Mouse (Mus musculus) liver, embryonic 13.5 days (tissue): ENCODE data around the gene Dleu7. TPM values are rescaled to one million over a fixed set of nuclear protein-coding genes. Genes with fewer than 3 reads are reported as not detected.
A peak's percentile ranks its signal among the peaks of the same experiment; 100 is the strongest.

Experiments used
- ATAC-seq: fragments of 200-750 bp; cut with Nextera tagmentation; 2 replicates; pipeline ENCODE4 v1.8.0; 2017; ENCODE audit warnings: low read depth, mild to moderate bottlenecking, moderate number of reproducible peaks, moderate library complexity
- DNase-seq: peaks from one replicate; pipeline ENCODE4 v3.0.0; 2022
- H3K27ac ChIP-seq: fragments of 300-500 bp; sonication (generic); 2 replicates; pipeline ENCODE4 v1.5.1; 2015; ENCODE audit warnings: moderate library complexity, mild to moderate bottlenecking, inconsistent platforms
- H3K27me3 ChIP-seq: fragments of 300-500 bp; sonication (generic); 2 replicates; pipeline ENCODE4 v1.6.1; 2015; ENCODE audit warnings: mild to moderate bottlenecking, inconsistent platforms
- H3K36me3 ChIP-seq: fragments of 300-500 bp; sonication (generic); 2 replicates; pipeline ENCODE4 v1.6.1; 2015; ENCODE audit warnings: mild to moderate bottlenecking, inconsistent platforms
- H3K4me1 ChIP-seq: fragments of 300-500 bp; sonication (generic); replicated peaks from 2 replicates; pipeline ENCODE4 v1.6.1; 2015; ENCODE audit warnings: inconsistent platforms
- H3K4me2 ChIP-seq: fragments of 300-500 bp; sonication (generic); 2 replicates; pipeline ENCODE4 v1.6.1; 2015; ENCODE audit warnings: inconsistent platforms, mild to moderate bottlenecking, moderate library complexity
- H3K4me3 ChIP-seq: fragments of 300-500 bp; sonication (generic); replicated peaks from 2 replicates; pipeline ENCODE4 v1.5.1; 2015; ENCODE audit warnings: mild to moderate bottlenecking, inconsistent platforms
- H3K9ac ChIP-seq: fragments of 300-500 bp; sonication (generic); 2 replicates; pipeline ENCODE4 v1.6.1; 2015; ENCODE audit warnings: mild to moderate bottlenecking, inconsistent platforms
- H3K9me3 ChIP-seq: fragments of 300-500 bp; sonication (generic); replicated peaks from 2 replicates; pipeline ENCODE4 v1.6.1; 2016; ENCODE audit warnings: inconsistent platforms
- WGBS: fragments of 180-500 bp; shearing (Covaris S2); methylation state at CpG from one replicate; pipeline ENCODE4 v1.1.7; 2015; ENCODE audit not compliant: insufficient replicate concordance; 5-methylcytosine and 5-hydroxymethylcytosine counted together
- polyA plus RNA-seq: library from polyadenylated mRNA; unstranded; fragments of >200 nt; fragmentation: Nextera tagmentation; extraction: Ambion mirVana; gene quantifications from 2 replicates; pipeline ENCODE4 v1.2.1, GENCODE M21; 2015

The Dleu7 gene
- polyA plus RNA-seq, 1 experiment from 2014 or later: 0.14 TPM

- 70% methylated on average over 5 of the region's 5 CpGs for WGBS
- ATAC-seq: no peak
Observed at GRCm38 (mm10) chr14:62324943-62325342, 32.1 kb upstream of the Dleu7 start.

DNA sequence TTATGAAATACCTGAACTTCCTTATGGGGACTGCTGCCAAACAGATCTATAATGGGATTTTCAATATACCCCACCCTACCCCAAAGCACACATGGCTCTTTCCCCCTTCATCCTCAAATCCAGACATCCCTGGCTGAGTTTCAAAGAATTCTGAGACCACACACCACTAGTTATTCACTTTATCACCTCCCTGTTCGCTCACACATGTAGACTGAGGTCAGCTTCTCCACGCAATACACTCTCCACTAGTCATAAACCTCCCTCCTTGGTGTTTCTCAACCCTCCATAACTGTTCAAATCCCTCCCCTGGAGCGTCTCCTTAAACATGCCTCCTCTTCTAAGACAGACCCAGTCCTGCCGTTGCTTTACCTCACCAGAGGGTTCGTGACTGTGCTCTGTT lies 30.6 kb upstream of the Dleu7 start:
- ATAC-seq (no peak), DNase-seq (no peak)
- Histone ChIP-seq H3K4me3 (no peak overlapping the region), H3K27me3 (no peaks in the 10 kb centered on the region), H3K9me3 (no peaks in the 10 kb centered on the region), H3K27ac (no peak overlapping the region), H3K9ac (no peak overlapping the region), H3K36me3 (no peaks in the 10 kb centered on the region), H3K4me1 (peaks cover 8% of the 10 kb centered on the region), H3K4me2 (no peak overlapping the region)
- whole genome bisulfite sequencing: 71% methylated on average over 5 of the region's 5 CpGs

More at GRCm38 (mm10) chr14:62324943-62325342, 32.1 kb upstream of the Dleu7 start:
- peaks cover 21% of the 10 kb centered on the region for H3K4me1 ChIP-seq
- no peaks in the 10 kb centered on the region for H3K36me3 ChIP-seq
- no peak overlapping the region for H3K4me3 ChIP-seq
- no peak overlapping the region for H3K4me2 ChIP-seq
- H3K27me3 ChIP-seq: no peaks in the 10 kb centered on the region
- H3K9ac ChIP-seq: no peak overlapping the region
- DNase-seq: no peak
- H3K9me3 ChIP-seq: no peaks in the 10 kb centered on the region
- H3K27ac ChIP-seq: no peak overlapping the region

- Histone ChIP-seq H3K4me3 (no peak overlapping the region), H3K36me3 (no peaks in the 10 kb centered on the region), H3K9ac (no peak overlapping the region), H3K4me2 (no peak overlapping the region), H3K27ac (no peak overlapping the region), H3K27me3 (no peaks in the 10 kb centered on the region), H3K9me3 (no peaks in the 10 kb centered on the region), H3K4me1 (peaks cover 6% of the 10 kb centered on the region; the same call in 1 of the 2 replicates)
- 45% methylated on average over 6 of the region's 6 CpGs for WGBS
- ATAC-seq (no peak), DNase-seq (no peak)
Observed at GRCm38 (mm10) chr14:62322581-62323344, 29.9 kb upstream of the Dleu7 start.

- Histone ChIP-seq H3K4me3 (no peak overlapping the region), H3K27ac (no peak overlapping the region), H3K4me1 (no peaks in the 10 kb centered on the region), H3K4me2 (no peak overlapping the region), H3K9me3 (no peaks in the 10 kb centered on the region), H3K9ac (no peak overlapping the region), H3K36me3 (no peaks in the 10 kb centered on the region), H3K27me3 (no peaks in the 10 kb centered on the region)
- WGBS: 45% methylated on average over 1 of the region's 1 CpGs
- DNase-seq: no peak
- ATAC-seq: no peak
Observed at GRCm38 (mm10) chr14:62311672-62312071, 18.8 kb upstream of the Dleu7 start.

- DNase-seq: no peak
- no peak overlapping the region for H3K27ac ChIP-seq
- H3K4me2 ChIP-seq: no peak overlapping the region
- no peaks in the 10 kb centered on the region for H3K36me3 ChIP-seq
- no peak overlapping the region for H3K9ac ChIP-seq
- H3K4me1 ChIP-seq: no peaks in the 10 kb centered on the region
- H3K9me3 ChIP-seq: no peaks in the 10 kb centered on the region
- 46% methylated on average over 2 of the region's 2 CpGs for WGBS
- H3K4me3 ChIP-seq: no peak overlapping the region
- ATAC-seq: no peak
- H3K27me3 ChIP-seq: no peaks in the 10 kb centered on the region
Observed at GRCm38 (mm10) chr14:62309026-62309425, 16.2 kb upstream of the Dleu7 start.

GRCm38 (mm10) chr14:62307555-62307954 lies 14.7 kb upstream of the Dleu7 start:
- H3K4me2 ChIP-seq: no peak overlapping the region
- no peaks in the 10 kb centered on the region for H3K27me3 ChIP-seq
- no peak overlapping the region for H3K4me3 ChIP-seq
- no peak for DNase-seq
- no peaks in the 10 kb centered on the region for H3K9me3 ChIP-seq
- ATAC-seq: no peak
- H3K4me1 ChIP-seq: no peaks in the 10 kb centered on the region
- no peak overlapping the region for H3K9ac ChIP-seq
- H3K36me3 ChIP-seq: no peaks in the 10 kb centered on the region
- H3K27ac ChIP-seq: no peak overlapping the region
- WGBS: 82% methylated on average over 1 of the region's 1 CpGs

DNA sequence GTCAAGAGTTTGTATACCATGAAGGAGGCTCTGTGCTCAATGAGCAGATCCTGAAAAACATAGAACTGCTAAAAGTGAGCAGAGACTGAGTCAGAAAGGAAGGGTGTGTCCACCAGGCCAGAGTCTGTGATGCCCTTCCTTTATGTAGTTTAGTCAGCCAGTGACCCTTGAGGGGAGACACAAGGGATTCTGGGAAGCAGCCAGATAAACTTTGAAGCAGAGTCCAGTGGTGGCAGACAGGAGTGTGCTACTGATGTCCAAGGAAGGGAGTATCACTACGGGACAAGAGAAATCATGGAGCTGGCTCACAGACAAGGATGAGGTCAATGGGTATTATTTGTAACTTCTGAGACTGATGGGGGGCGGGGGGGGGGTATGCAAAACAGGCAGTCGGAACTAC lies 7.2 kb upstream of the Dleu7 start:
- no peak for DNase-seq

DNA sequence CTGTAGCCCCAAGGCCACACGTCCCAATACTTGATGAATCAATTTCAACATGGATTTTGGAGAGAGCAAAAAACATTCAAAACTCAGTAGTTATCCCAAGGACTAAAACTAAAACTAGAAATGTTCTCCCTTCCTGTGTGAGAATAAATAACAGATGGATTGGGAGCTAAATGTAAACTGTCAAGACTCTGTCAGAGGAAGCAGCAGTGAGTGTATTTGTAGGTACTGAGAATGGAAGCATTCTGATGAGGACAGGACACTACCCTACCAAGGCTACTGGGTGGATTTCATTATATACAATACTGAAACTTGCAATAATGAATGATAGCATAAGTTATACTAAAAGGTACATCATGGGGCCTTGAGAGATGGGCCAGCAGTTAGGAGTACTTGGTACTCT lies 6.0 kb upstream of the Dleu7 start:
- Histone ChIP-seq H3K4me3 (no peak overlapping the region), H3K4me2 (no peak overlapping the region), H3K9ac (no peak overlapping the region), H3K4me1 (no peaks in the 10 kb centered on the region), H3K27ac (no peak overlapping the region), H3K36me3 (no peaks in the 10 kb centered on the region), H3K27me3 (no peaks in the 10 kb centered on the region), H3K9me3 (no peaks in the 10 kb centered on the region)
- 63% methylated on average over 1 of the region's 1 CpGs for WGBS
- ATAC-seq: no peak
- no peak for DNase-seq

More for the DNA sequence above, 7.2 kb upstream of the Dleu7 start:
- H3K9ac ChIP-seq: no peak overlapping the region
- no peaks in the 10 kb centered on the region for H3K27me3 ChIP-seq
- H3K4me2 ChIP-seq: no peak overlapping the region
- H3K36me3 ChIP-seq: no peaks in the 10 kb centered on the region
- H3K9me3 ChIP-seq: no peaks in the 10 kb centered on the region
- H3K4me1 ChIP-seq: no peaks in the 10 kb centered on the region
- no peak overlapping the region for H3K27ac ChIP-seq
- no peak overlapping the region for H3K4me3 ChIP-seq
- 64% methylated on average over 3 of the region's 3 CpGs for WGBS
- no peak for ATAC-seq

DNA sequence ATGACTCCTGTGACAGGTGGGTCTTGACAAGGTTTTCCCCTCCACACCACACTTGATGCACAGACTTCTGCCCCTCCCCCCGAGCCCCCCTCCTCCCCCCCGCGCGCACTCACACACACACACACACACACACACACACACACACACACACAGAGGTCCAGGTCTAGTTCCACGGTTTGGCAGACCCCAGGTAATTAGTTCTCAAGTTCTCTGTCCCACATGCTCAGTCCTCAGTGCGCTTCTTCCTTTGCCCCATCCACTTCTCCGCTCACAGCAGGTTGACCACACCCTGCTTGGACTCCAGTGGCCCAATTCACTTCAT lies 720 bp downstream of the Dleu7 start:
- Histone ChIP-seq H3K9me3 (no peaks in the 10 kb centered on the region), H3K36me3 (no peaks in the 10 kb centered on the region), H3K4me1 (peaks cover 7% of the 10 kb centered on the region; the same call in 1 of the 2 replicates), H3K9ac (no peak overlapping the region), H3K27me3 (peaks cover 18% of the 10 kb centered on the region), H3K27ac (no peak overlapping the region), H3K4me3 (peak overlapping the region; percentile 49; the same call in 1 of the 2 replicates), H3K4me2 (peak overlapping the region; percentile 70)
- DNase-seq (no peak), ATAC-seq (no peak)
- 36% methylated on average over 7 of the region's 7 CpGs for WGBS

- H3K4me3 ChIP-seq: no peak overlapping the region
- H3K4me2 ChIP-seq: no peak overlapping the region
- H3K9ac ChIP-seq: no peak overlapping the region
- ATAC-seq (no peak), DNase-seq (no peak)
- no peak overlapping the region for H3K27ac ChIP-seq
- 73% methylated on average over 1 of the region's 1 CpGs for WGBS
- no peaks in the 10 kb centered on the region for H3K9me3 ChIP-seq
- peaks cover 18% of the 10 kb centered on the region for H3K27me3 ChIP-seq
- H3K4me1 ChIP-seq: peaks cover 7% of the 10 kb centered on the region; the same call in 1 of the 2 replicates
- H3K36me3 ChIP-seq: no peaks in the 10 kb centered on the region
Observed at GRCm38 (mm10) chr14:62291406-62291987, 1.4 kb downstream of the Dleu7 start.

DNA sequence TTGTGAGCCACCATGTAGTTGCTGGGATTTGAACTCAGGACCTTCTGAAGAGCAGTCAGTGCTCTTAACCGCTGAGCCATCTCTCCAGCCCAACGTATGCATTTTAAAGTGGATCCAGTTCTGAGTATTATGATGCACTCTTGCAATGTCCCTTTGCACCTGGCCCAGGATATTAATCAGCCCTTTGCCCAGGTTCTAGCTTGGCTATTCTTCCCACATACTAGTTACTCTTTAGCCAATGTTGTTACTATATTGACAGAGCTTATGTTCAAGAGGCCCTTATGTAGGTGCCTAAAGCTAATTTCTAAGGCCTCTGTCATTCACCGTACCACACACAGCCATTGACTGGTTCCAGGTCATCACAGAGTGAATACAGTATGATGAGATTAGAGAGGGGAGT lies 4.1 kb downstream of the Dleu7 start:
- Histone ChIP-seq H3K4me1 (peaks cover 7% of the 10 kb centered on the region; the same call in 1 of the 2 replicates), H3K4me3 (no peak overlapping the region), H3K27ac (no peak overlapping the region), H3K4me2 (no peak overlapping the region), H3K9ac (no peak overlapping the region), H3K36me3 (no peaks in the 10 kb centered on the region), H3K27me3 (peaks cover 18% of the 10 kb centered on the region), H3K9me3 (no peaks in the 10 kb centered on the region)
- ATAC-seq: no peak
- DNase-seq: no peak
- WGBS: 81% methylated on average over 3 of the region's 3 CpGs

DNA sequence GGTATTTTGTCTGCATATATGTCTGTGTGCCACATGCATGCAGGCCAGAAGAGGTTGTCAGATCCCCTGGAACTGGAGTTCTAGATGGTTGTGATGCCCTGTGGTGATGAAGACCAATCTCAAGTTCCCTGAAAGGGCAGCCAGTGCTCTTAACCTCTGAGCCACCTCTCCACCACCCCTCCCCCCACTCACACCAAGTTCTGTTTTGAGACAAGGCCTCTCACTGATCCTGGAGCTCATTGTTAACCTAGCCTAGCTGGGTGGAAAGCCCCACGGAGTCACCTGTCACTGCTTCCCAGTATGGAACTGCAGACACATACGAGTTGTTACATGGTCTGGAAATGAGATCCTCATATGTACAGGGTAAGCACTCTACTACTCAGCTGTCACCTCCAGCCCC lies 9.9 kb downstream of the Dleu7 start:
- Histone ChIP-seq H3K36me3 (no peaks in the 10 kb centered on the region), H3K27ac (no peak overlapping the region), H3K27me3 (no peaks in the 10 kb centered on the region), H3K9me3 (no peaks in the 10 kb centered on the region), H3K4me1 (no peaks in the 10 kb centered on the region), H3K4me3 (no peak overlapping the region), H3K9ac (no peak overlapping the region), H3K4me2 (no peak overlapping the region)
- 54% methylated on average over 2 of the region's 2 CpGs for WGBS
- DNase-seq (no peak), ATAC-seq (no peak)
